Mouse (Mus musculus) adrenal gland, adult 18-20 months (tissue): ENCODE data around the gene Myo6. TPM values are rescaled to one million over a fixed set of nuclear protein-coding genes. Genes with fewer than 3 reads are reported as not detected.

ENCODE experiments used
- DNase-seq, 2 experiments: peaks; one replicate each; pipeline ENCODE4 v3.0.0; 2021 to 2022; ENCODE audit warnings: low spot score in 2 of 2
- total RNA-seq, 2 experiments: library from RNA; stranded (reverse); gene quantifications; 1 replicate in 1 of 2; 2 replicates in 1 of 2; pipeline ENCODE4 v1.2.3; 2021

The Myo6 gene
- total RNA-seq, 2 experiments from 2014 or later = 26.1 to 30.2 TPM

DNA sequence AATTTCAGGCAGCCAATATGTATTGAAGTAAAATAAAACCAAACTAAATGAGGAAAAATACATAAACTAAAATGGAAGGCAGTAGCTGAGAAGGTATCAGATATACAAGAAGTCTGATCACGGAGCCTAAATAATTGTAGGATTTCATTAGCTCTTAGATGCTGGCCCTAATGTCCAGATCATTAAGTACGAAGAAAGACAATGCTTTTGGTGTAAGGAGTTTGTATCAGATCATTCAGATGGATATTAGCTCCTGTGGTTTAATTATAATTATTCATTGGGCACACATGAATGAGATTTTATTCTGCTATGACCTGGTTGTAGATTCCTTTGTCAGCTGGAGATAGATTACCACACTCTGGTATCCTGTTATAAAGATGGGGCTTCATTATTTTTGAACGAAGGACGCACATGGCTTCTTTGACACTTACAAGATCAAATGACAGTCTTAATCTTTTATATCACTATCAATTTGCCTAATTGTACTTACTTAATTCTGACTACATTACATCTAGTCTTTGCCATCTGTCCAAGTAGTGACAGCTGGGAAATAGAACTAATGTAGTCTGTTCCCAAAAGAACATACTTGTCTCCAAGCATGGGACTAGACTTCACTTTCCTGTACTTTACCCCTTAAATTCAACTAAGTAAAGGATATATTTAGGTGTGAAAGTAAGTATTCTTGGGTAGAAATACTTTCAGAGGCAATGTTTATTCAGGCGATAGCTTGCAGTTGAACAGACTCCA lies 61.9 kb downstream of the Myo6 start:
- DNase-seq = no peak

DNA sequence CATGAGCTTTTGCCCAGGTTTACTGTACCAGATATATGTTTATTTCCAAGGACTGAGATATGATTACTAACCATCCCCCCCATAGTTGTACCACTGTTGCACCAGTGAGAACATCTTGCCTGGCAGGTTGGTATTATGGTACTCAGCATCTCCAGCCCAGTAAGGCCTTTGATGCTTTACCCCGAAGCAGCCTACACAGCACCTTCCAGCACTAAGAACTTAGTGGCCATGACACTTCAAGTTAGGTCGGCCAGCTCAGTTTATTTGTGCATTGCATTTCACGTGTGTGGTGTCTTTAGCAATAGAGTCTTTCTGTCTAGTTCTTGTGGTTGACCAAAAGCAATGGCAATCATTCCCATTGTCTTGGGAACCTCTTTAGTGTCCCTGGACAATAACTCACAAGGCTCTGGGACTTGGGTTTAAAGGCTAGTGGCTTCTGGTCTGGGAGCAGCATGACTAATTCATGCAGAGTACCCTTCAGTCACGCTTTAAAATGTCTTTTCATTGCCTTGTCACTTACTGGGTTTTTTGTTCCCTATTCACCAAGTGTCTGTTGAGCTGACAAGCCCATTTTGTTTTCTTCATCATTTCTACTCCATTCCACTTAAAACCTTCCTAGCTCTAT lies 69.1 kb downstream of the Myo6 start:
- DNase-seq = no peak

DNA sequence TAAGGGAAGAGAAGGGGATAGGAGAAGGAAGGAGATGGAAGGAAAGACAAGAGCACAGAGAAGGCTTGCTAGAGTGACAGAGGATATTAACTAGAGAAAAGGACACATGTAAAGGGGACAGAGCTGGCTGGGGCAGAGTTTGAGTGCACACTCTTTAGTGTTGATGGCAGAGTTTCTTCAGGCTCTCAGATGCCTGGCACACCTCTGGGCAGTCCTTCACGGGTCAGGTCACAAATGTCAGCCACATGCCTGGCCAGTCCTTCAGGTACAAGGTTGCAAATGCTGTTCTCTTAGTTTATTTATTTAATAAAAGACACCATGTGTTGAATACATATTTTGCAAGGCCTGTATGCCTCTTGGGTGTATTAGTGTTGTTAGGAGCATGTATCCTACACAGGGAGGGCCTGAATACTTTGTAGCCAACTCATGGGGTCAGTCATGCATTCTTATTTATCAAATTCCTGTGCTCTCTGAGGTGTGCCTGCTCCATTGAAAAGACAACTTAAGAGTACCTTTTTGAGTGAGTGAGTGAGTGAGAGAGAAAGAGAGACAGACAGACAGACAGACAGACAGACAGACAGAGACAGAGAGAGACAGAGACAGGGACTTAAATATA lies 72.5 kb downstream of the Myo6 start:
- no peak for DNase-seq

DNA sequence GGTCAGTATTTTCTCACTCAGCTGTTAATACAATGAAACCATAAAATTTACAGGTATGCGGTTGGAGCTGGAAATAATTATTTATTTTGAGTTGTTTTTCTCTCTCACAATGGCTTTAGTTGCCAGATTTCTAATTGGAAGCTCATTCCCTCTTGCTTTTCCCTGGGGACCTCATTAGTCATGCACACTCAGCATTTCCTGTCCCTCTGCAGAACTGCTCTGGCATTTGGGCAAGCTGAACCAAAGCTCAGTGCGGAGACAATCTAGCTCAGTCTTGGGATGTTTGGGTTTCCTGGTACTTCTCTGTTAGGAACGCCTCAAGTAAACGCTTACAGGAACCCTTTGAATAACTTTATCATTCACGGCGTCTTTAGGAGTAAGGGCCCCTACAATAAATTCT lies 76.9 kb downstream of the Myo6 start:
- DNase-seq = no peak

DNA sequence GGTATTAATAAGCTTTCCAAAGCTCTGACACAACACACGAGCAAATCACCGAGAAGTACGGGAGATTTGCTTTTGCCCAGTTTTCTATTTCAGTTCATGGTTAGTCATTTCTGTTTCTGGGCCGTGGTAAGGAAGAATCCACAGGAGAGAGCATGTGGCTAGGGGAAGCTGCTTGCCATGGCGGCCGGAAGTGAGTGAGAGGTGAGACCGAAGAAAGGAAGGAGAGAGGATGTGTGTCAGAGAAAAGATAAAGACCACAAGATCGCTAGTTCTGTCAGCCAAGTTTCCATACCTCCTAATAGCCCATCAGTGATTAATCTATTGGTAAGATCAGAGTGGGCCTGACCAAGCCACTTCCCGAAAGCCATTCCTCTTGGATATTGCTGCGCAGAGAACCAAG lies 87.3 kb downstream of the Myo6 start:
- DNase-seq = no peak

DNA sequence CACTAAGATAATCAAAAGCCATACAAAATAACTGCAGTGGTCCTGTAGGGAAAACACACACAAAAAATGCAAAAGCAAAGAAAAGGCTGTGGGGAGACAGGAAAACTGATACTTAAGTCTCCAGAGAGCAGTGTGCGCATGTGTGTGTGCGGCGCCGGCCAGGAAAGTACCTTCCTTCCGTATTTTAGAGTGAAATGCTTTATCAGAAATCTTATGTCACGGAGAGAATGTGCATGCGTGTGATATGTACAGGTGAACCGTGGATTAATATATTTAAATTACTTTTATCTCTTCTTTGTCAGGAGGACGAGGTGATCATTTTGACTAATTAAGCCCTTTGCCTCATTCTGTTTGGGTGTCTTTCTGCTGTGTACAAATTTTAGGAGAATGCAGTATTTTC lies 88.4 kb downstream of the Myo6 start:
- DNase-seq = no peak

DNA sequence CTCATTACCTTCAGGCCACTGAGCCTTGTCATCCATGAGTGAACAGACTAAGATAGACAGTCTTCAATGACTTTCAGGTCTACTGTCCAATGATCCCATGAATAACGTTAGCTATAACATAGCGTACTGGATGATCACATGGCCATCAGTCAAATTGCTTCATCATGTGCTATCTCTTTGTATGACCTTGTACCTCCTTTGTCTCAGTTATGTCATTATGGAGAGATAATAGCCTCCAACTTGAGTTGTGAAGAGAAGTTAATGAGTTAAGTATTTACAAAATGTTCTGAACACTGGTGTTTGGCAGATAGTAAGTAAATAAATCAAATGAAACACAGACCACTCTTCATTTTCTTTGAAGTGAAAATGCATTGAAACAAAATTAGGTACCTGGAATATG lies 91.7 kb downstream of the Myo6 start:
- no peak for DNase-seq

DNA sequence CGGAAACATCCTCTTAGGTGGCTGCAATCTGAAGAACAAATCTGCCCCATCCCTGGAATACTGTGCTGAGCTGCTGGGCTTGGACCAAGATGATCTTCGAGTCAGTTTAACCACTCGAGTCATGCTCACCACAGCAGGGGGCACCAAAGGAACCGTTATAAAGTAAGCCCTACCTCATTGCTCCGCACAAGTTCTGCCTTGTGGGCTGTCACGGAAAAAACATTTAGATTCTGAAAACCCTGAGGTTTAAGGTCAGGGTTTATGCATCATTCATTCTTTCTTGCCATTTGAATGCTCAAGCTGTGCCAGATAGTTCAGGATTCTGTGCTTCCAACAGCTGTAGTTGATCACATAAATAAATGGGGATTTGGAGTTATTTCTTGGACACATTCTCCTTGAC lies 93.6 kb downstream of the Myo6 start:
- no peak for DNase-seq

DNA sequence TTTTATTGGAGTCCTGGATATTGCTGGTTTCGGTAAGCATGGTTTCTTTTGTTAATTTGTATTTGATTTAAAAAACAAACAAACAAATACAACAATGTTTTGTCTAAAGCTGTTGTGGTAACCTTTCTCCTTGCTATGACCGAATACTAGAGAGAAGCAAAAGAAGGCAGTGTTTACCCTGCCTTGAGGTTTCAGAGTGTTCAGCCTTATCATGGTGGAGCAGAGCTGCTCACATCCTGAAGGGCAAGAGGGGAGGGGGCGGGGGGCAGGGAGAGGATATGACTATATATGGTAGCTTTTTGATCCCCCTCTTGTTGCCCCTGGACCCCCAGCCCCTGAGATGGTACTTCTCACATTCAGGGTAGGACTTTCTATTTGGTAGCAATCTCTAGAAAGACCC lies 96.1 kb downstream of the Myo6 start:
- no peak for DNase-seq

DNA sequence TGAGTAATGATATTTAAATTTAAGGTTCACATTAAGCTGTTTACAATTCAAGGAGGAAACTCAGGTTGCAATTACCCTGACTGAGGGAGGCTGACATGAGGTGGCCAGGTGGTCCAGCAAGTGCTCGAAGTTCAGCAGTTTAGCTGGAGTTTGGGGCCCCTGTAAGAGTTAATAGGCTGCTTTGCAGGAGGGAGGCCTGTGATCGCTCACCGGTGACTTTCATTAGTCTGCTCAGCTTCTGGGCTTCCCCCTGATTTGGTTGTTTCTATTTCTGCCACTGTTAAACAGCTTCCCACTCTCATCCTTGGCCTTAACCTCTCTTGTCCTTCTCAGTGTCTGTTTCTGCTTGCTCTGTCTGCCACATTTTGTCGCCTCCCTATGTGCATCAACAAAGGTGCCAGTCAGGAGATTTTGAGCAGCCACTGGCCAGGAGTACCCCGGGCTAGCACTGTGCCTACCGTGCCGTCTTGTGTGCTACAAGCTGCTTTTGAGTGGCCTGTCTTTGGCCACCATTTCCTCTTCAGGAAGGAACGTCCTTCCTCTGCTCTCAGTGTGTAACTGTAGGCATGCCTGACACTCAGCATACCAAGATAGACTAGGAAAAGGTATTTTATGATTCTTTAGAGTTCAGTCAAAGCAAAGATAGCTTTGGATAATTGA lies 97.7 kb downstream of the Myo6 start:
- no peak for DNase-seq

DNA sequence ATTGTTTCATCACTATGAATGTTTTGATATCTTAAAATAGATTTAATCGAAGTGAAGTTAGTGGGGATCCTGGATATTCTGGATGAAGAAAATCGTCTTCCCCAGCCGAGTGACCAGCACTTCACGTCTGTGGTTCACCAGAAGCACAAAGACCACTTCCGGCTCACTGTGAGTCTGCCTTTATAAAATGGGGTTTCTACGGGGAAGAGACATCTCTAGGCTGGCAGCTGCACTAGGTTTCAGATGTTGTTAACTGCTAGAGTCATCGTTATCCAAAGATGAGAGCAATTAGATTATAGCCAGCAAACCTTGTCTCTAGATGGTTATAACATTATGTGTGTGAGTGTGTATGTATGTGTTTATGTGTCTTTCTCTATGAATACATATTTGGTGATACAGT lies 101.3 kb downstream of the Myo6 start:
- DNase-seq = no peak

DNA sequence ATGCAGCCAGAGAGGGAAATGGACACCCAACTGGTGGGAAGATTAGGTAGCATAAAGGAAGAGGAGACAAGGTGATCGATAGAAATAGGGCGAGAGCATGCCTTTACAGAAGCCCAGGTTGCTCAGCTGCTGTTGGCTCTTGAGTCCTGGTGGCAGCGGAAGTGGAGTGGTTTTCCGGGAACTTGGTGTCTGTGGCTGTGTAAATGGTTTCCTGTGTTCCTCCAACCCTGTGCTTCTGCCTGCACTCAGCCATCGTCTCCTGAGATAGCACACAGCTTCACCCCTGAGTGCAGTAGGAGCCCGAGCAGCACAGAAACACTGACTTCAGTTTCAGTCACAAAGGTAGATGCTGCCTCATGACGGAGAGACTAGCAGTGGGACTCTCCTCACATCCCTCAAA lies 101.7 kb downstream of the Myo6 start:
- DNase-seq = no peak

DNA sequence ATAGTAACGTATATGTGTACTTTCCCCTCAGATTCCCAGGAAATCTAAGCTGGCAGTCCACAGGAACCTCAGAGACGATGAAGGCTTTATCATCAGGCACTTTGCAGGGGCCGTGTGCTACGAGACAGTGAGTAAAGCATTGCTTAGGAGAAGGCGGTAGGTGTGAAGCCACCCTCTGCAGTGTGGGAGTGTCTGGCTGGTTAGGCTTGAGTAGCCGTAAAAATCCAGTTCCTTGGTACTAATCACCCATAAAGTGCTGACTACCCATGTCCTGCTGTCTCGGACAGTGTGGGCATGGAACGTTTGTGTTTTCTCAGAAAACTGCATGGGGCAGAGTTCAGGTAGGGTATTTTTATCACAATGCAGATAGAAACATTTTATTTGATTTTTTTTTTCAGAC lies 104.8 kb downstream of the Myo6 start:
- no peak for DNase-seq

DNA sequence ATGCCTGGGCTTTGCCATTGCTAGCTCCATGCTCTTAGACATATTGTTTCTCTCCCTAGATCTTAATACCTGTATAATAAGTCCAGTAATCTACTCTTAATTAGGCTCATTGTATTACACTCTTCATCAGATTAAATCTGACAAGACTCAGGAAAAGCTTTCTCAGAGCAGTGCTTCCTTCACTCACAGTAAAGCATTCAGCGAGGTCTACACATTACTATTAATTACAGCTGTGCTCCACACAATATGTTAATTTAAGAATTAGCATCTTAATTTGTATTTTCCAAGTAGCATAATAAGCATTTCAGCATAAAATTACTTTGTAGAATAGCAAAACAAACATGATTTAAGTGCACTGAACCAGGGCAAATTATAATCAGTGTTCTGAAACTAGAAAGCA lies 108.1 kb downstream of the Myo6 start:
- no peak for DNase-seq

DNA sequence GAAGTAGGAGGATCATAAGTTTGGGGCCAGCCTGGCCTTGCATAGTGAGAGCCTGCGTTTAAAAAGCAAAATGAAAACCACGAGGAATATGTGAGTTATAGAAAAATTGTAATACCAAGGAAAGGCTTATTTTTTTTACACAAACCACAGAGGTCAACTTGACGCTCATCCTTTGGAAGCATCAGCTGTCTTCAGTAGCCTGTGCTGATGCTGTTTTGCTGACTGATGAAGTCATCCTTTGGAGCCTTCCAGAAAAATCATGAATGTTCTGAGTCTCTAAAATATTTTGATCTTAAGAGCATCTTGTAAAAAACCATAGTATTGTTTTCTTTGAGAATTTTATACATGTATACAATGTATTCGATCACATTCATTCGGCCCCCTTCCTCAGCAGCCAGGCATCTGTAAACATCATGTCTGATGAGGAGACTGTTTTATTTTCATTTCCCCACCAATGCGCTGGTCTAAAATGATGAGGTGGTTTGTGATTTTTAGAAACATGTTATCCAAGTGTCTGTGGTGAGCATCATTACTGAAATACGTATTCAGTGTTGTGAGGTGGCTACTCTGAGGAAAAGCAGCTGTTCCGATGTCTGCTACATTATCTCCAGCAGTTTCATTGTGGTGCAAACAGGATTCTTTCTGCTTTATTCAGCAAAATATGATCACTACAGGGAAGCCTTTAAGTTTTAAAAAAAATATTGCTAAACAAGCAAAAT lies 110.4 kb downstream of the Myo6 start:
- DNase-seq = no peak

DNA sequence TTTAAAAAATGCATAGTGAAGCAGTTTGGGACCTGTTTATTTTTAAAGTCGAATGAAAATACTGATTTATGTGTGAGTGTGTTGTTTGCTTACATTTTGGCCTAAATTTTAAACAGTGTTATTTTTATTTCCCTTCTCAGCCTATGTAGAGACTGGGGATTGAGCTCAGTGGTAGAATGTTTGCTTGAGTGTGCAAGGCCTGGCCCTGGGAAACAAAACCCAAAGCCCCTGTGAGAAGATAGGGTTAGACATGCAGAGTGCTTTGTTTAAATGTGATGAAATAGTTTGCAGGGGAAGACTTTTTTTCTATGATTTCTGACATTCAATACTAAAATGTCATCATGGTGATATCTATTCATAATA lies 110.9 kb downstream of the Myo6 start:
- no peak for DNase-seq

DNA sequence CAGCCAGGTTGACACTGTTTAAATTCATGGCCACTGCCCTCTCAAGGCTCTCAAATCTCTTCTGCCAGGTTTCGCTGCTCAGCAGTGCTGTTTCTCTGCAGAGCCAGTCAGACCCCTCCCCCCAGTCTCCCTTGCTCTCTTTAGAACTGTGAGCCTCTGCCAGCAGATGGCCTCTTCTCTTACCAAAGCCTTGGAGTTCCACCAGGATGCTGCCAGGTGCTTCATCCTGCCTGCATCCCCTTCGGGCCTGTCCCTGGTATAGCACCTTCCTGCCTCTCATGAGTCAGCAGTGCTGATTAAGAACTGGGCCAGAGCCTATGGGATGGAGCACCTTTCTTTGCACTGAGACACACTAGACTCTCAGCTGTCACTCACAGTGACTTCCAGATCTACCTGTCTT lies 112.3 kb downstream of the Myo6 start:
- DNase-seq = no peak

DNA sequence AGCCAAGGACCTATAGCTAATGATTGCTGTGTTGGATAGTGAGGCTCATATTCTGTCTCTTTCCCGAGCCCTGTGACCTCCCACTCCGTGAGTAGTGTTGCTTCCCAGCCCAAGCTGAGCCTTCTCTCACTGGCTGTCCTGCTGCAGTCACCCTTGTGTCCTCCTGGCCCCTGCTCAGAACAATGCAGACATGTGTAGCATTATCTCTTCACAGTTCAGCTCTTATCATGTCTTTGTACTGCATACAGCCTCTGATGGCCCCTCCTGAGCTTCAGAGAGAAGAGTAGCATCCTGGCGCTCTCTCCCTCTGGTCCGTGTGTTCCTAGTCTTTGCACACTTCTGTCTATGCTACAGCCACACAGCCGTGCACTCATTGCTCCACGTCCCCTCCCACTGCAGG lies 112.9 kb downstream of the Myo6 start:
- no peak for DNase-seq

DNA sequence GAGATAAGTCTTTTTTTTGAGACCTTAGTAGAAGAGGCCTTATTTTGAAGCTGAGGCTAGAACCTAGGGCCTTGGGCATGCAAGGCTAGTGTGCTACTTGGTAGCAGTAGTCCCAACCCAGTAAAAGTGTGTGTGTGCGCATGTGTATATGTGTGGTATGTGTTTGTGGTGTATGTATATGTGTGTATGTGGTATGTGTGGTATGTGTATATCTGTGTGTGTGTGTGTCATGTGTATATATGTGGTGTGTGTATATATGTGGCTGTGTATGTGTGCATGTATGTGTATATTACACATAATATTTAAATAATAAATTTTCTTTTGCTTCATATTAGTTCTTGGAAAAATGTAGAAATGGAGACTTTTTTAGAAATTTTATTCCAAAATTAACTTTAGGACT lies 115.9 kb downstream of the Myo6 start:
- no peak for DNase-seq

DNA sequence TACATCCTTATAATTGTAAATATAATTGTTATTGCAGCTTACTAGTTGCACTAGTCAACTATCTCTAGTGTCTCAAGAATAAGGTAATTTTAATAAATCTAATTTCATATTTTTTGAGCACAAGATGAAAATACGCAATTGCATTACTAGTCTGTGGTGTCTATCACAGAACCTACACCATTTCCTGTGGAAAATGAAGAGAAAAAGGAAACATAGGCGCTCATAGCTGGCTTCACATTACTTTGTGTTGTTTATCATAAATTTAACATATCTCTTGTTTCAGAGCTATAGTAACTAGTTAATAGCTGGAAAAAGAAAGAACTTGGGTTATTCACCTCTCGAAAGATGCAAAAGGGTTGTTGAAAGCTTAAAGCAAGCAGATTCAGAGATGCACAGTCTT lies 117.6 kb downstream of the Myo6 start:
- DNase-seq = no peak

DNA sequence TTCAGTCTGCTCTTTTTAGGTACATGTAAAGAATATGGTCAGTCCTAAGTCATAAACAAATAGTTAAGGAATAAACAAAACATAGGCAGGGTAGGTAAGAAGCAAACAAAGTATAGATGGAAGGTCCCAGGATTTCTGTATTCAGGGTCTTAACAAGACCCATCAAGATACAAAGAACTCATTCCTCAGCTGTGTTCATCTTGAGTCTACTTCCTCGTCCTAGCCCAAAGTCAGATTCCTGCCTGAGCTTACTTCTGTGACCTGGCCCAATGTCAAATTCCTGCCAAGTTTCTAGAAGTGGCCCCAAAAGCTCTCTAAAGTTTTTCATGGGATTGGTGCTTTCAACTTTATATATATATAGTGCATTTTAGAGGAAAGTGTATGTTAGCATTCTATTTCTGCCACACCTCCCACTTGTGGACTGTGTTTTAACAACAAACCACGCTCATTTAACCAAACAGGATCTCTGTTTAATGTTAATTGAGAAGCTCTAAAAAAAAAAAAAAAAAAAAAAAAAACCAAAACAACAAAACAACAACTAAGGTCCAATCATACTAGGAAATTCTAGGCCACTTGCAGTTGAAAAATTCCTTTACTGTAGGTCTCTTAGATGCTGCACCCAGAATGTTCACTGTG lies 119.8 kb downstream of the Myo6 start:
- no peak for DNase-seq
